Mouse (Mus musculus): ENCODE measurements at regions not wholly inside any gene's neighbourhood (a gene's known extent, or its start where the extent isn't known, plus 50 kb on each side); places are given as distances from the start of the nearest gene placed in this dataset.

DNA sequence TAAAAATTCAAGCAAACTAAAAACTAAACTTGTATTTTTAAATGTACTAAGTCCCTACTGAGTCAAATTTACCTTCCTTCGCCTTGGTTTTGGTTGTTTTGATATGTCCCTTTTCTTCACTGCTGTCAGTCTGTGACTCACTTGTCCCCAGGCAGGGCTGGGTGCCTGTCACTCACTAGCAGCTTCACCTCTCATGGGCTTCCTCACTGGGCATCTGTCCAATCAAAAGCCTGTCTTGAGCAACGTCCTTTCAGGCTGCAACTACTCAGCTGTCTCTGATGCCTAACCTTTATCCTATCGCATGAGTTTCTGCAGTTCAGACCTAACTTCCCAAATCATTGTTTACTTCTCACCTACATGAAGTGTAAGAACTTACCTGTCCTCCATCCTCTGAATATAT is 61.2 kb upstream of the Ptchd3 start:
- peak; percentile 49 to 52 for DNase-seq

DNA sequence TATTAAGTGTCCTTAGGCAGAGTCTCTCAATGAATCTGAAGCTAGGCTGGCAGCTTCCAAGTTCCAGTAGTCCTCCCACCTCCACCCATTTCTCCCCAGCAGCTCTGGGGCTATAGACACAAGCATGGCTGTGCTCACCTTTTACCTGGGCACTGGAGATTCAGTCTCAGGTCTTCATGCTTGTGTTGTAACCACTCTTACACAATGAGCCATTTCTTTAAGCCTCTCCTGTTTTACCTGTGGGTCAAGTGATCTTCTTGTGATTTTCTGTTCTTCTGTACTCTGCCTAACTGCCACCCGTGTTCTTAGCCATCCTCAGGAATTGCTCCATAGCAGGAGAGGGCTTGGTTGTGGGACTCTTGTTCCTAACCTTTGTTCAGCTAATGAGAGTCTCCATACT is 60.0 kb upstream of the Ptchd3 start:
- DNase-seq, result no peak

DNA sequence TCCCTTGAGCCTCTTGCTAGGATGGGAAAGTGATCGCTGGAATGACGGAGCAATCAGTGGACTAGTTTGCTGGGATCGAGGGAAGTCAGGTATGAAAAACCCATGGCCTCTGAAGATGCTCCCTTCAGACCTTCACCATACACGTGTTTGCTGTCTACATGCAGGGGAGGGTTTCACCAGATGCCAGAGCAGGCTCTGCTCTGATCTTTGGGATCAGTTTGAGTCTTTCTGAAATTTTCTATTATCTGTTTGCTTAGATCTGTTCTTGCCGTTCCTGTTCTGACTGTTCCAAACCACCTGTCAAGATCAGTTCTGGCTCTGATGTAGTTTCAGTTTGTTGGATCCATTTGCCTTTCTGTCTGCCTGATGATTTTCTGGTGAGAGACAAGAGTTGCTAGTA is 53.1 kb upstream of the Ptchd3 start:
- no peak for DNase-seq

DNA sequence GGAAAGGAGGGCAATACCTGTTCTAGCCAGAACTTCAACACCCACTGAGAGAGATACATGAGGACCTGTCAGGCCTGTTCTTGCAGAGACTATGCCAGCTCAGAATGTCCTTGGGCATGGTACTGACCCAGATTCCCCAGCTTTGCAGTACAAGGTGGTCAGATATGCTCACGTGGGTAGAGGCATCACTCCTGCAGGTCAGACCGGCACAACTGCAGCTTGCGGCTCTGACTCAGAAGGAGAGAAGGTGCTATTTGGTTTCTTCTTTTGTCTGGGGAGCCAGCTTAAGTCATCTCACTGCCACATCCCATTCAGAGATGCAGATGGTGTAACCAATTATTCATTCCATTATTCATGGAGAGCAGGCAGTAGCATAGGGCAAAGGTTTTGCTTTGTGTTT is 52.5 kb upstream of the Ptchd3 start:
- peak; percentile 6 to 18 for DNase-seq

Measured in adrenal gland, postnatal 36 days (tissue).